Mouse (Mus musculus) G1E (cell line): ENCODE measurements around the gene Hist1h2ah. TPM values are rescaled to one million over a fixed set of nuclear protein-coding genes. Genes with fewer than 3 reads are reported as not detected.

Experiments
- ATAC-seq: 2 replicates; pipeline ENCODE4 v1.8.0; 2016; ENCODE audit warnings: mild to moderate bottlenecking; ENCODE audit not compliant: insufficient number of reproducible peaks, poor library complexity, low FRiP score, severe bottlenecking; ENCODE audit errors: extremely low read depth
- DNase-seq: peaks from one replicate; pipeline ENCODE4 v3.0.0; 2012; ENCODE audit warnings: low spot score
- H3K27me3 ChIP-seq: 2 replicates; pipeline ENCODE4 v1.6.1; 2012; ENCODE audit warnings: mild to moderate bottlenecking, low read length, inconsistent platforms; ENCODE audit not compliant: insufficient read depth
- H3K36me3 ChIP-seq: replicated peaks from 2 replicates; pipeline ENCODE3; 2012; ENCODE audit warnings: mild to moderate bottlenecking, inconsistent platforms
- H3K4me1 ChIP-seq: 2 replicates; pipeline ENCODE4 v1.6.1; 2012; ENCODE audit warnings: low read depth, low read length, inconsistent platforms, mixed read lengths; ENCODE audit not compliant: insufficient read depth
- H3K4me3 ChIP-seq: 2 replicates; pipeline ENCODE4 v1.5.1; 2012; ENCODE audit warnings: low read depth, mild to moderate bottlenecking, inconsistent platforms, low read length, moderate library complexity, mixed read lengths
- H3K9me3 ChIP-seq: replicated peaks from 2 replicates; pipeline ENCODE4 v1.6.1; 2012; ENCODE audit warnings: inconsistent platforms
- CTCF ChIP-seq: IDR thresholded peaks from 2 replicates; pipeline ENCODE4 v1.5.1; 2012; ENCODE audit warnings: low read depth, low read length, inconsistent platforms, mixed read lengths
- GATA1 ChIP-seq: IDR thresholded peaks from 2 replicates; pipeline ENCODE4 v1.6.1; 2012; ENCODE audit warnings: borderline replicate concordance, low read length, inconsistent platforms, mixed read lengths
- GATA2 ChIP-seq: IDR thresholded peaks from 2 replicates; pipeline ENCODE4 v1.6.1; 2012; ENCODE audit warnings: low read depth, low read length, inconsistent platforms, borderline replicate concordance
- POLR2AphosphoS5 ChIP-seq: IDR thresholded peaks from 2 replicates; pipeline ENCODE4 v1.6.1; 2012; ENCODE audit warnings: low read depth, low read length, inconsistent platforms; ENCODE audit not compliant: insufficient replicate concordance
- TAL1 ChIP-seq: conservative IDR thresholded peaks from 2 replicates; pipeline ENCODE4 v1.6.1; 2012; ENCODE audit warnings: low read depth, low read length, inconsistent platforms, mixed read lengths
- polyA plus RNA-seq: library from polyadenylated mRNA; stranded (reverse); fragments of >175 nt; gene quantifications from 2 replicates; pipeline ENCODE4 v1.2.3, GENCODE M21; 2012
- total RNA-seq, 2 experiments: library from RNA; stranded (forward) in 1 of 2; stranded (reverse) in 1 of 2; fragments of 200-1000 nt in 1 of 2; fragments of >200 nt in 1 of 2; fragmentation: Nextera tagmentation in 1 of 2; gene quantifications; 2 replicates each; pipeline ENCODE4 v1.2.3; 2014 to 2017

Hist1h2ah gene
- total and polyA plus RNA-seq, 3 experiments, result 177 to 5,681 (median 2,043) TPM

GRCm38 (mm10) chr13:22039951-22040463 lies 4.6 kb upstream of the Hist1h2ah start:
- Histone ChIP-seq H3K4me3 (peak overlapping the region; percentile 66; the same call in 1 of the 2 replicates), H3K27me3 (no peaks in the 10 kb centered on the region), H3K9me3 (no peaks in the 10 kb centered on the region), H3K36me3 (no peaks in the 10 kb centered on the region), H3K4me1 (peaks cover 23% of the 10 kb centered on the region)
- TF ChIP-seq GATA1 (no peak), POLR2AphosphoS5 (peak; percentile 93; the same call in 1 of the 2 replicates)
- DNase-seq (no peak), ATAC-seq (no peak)

DNA sequence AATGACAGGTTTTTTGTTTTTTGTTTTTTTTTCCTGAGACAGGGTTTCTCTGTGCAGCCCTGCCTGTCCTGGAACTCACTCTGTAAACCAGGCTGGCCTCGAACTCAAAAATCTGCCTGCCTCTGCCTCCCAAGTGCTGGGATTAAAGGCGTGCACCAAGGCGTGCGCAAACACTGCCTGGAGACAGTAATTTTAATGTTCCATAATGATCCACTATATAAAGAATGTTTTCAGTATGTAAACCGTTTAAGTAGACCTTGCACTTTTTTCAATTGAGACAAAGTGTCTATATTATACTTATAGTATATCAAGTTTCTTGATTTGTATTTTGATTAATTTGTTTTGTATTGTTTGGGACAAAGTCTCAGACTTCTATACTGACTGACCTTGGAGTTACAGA lies 4.0 kb upstream of the Hist1h2ah start:
- DNase-seq (no peak), ATAC-seq (no peak)
- no peaks in the 10 kb centered on the region for H3K27me3 ChIP-seq
- no peaks in the 10 kb centered on the region for H3K9me3 ChIP-seq
- no peaks in the 10 kb centered on the region for H3K36me3 ChIP-seq
- H3K4me3 ChIP-seq, result no peak overlapping the region; the same call in 1 of the 2 replicates
- TF ChIP-seq TAL1 (no peak), CTCF (no peak), GATA2 (no peak), POLR2AphosphoS5 (no peak), GATA1 (no peak)
- peaks cover 23% of the 10 kb centered on the region for H3K4me1 ChIP-seq

DNA sequence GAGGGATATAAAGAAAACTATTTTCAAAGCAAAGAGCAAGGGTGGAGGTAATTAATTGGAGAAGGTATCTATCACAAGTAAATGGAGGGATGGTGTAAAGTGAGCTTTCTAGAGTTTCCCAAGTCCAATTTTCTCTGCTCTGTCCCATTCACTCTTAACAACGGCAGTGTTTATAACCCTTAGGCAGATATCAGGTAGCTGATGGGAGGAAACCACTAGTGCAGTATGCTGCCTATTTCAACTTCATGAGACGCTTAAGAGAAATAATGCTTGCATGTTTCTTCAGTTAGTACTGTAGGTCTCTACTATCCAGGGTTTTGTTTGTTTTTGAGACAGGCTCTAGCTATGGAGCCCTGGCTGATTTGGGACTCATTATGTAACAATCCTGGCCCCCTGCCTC lies 2.0 kb upstream of the Hist1h2ah start:
- peaks cover 36% of the 10 kb centered on the region for H3K4me1 ChIP-seq
- TF ChIP-seq CTCF, result no peak
- TF ChIP-seq TAL1, result no peak
- no peak for TF ChIP-seq GATA2
- TF ChIP-seq POLR2AphosphoS5, result 0 out of 2 replicates have a peak, but pooled peaks have one; percentile 75
- no peak for TF ChIP-seq GATA1
- ATAC-seq, result no peak
- H3K9me3 ChIP-seq, result no peaks in the 10 kb centered on the region
- no peak for DNase-seq
- no peak overlapping the region; the same call in 1 of the 2 replicates for H3K4me3 ChIP-seq
- no peaks in the 10 kb centered on the region for H3K27me3 ChIP-seq
- H3K36me3 ChIP-seq, result no peaks in the 10 kb centered on the region

- no peaks in the 10 kb centered on the region for H3K9me3 ChIP-seq
- H3K36me3 ChIP-seq, result no peaks in the 10 kb centered on the region
- H3K27me3 ChIP-seq, result no peaks in the 10 kb centered on the region
- ATAC-seq, result no peak
- no peak overlapping the region; the same call in 1 of the 2 replicates for H3K4me3 ChIP-seq
- no peak for TF ChIP-seq POLR2AphosphoS5
- TF ChIP-seq GATA2, result no peak
- TF ChIP-seq CTCF, result no peak
- no peak for TF ChIP-seq TAL1
- TF ChIP-seq GATA1, result no peak
- DNase-seq, result no peak
- peaks cover 36% of the 10 kb centered on the region for H3K4me1 ChIP-seq
These were observed 1.6 kb upstream of the Hist1h2ah start for GRCm38 (mm10) chr13:22036986-22037385.

- no peaks in the 10 kb centered on the region for H3K27me3 ChIP-seq
- DNase-seq (no peak), ATAC-seq (no peak)
- H3K4me3 ChIP-seq, result peak overlapping the region; percentile 55; the same call in 1 of the 2 replicates
- peak; percentile 96 for TF ChIP-seq POLR2AphosphoS5
- no peak for TF ChIP-seq GATA1
- no peaks in the 10 kb centered on the region for H3K9me3 ChIP-seq
- peaks cover 36% of the 10 kb centered on the region for H3K4me1 ChIP-seq
- no peaks in the 10 kb centered on the region for H3K36me3 ChIP-seq
These were observed 985 bp upstream of the Hist1h2ah start for GRCm38 (mm10) chr13:22036149-22036956.

- DNase-seq, result no peak
- peaks cover 40% of the 10 kb centered on the region for H3K4me1 ChIP-seq
- TF ChIP-seq POLR2AphosphoS5 (peak; percentile 89; the same call in 1 of the 2 replicates), CTCF (no peak), TAL1 (no peak), GATA1 (no peak)
- H3K36me3 ChIP-seq, result no peaks in the 10 kb centered on the region
- H3K4me3 ChIP-seq, result peak overlapping the region; percentile 66; the same call in 1 of the 2 replicates
- ATAC-seq, result no peak
- no peaks in the 10 kb centered on the region for H3K27me3 ChIP-seq
- H3K9me3 ChIP-seq, result no peaks in the 10 kb centered on the region
These were observed 713 bp downstream of the Hist1h2ah start for GRCm38 (mm10) chr13:22034443-22035266.
